ENCODE assay signal across 12 mouse cellular contexts in the genomic region with DNA sequence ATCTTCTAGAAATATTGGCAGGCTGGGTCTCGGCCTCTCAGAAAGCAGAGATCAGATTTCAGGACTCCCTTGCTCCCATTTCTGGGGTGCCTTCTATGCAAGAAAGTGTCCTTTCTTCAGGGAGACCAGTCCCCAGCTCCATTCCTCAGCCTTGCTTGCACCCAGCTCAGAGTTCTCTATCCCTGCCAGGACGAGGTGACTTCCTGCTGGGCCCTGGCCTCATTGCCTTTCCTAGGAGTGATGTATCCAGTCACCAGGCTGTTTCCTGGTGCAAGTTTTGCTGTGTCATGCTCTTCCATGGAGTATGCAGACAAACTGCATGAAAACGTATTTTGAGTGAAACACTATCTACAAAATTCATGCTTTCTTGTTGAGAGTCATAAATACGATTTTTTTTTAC.
DNase-seq lines count a peak whose midpoint lies in the region.
"Had no signal": no experiment of that assay in that cellular context is flagged by ENCODE, and none has a peak within 500 bp of the region (broad histone marks: within the 10 kb centered on the region; RNA-seq: fewer than 3 reads in every experiment).

No protein-coding gene starts in this region.

- peak; percentile 3 for DNase-seq in embryo, embryonic 10.5 days (ENCODE audit: low spot score)
- DNase-seq in embryo, embryonic 9.5 days (ENCODE audit: extremely low spot score), result no peak
- DNase-seq in cerebellum, adult 18-20 months, result peak; percentile 50 to 65
- DNase-seq in cerebellum, adult 9-11 months, result peak; percentile 71
- peak; percentile 53 to 54 for DNase-seq in cerebellum, postnatal 36 days
- DNase-seq in kidney, postnatal 14 days, result no peak
- DNase-seq in thymus, postnatal 25 days, result no peak
- no peak for DNase-seq in T-cell, adult 2 months (ENCODE audit: low spot score)
- DNase-seq: adrenal gland, postnatal 14 days; embryo, embryonic 11 days; gastrocnemius, postnatal 36 days; heart, postnatal 4 days had no signal

Comparison
In these comparisons a context has a peak if more than half of its experiments do, and no peak if none do; other contexts are left out.
1. DNase-seq: peak in embryo, embryonic 10.5 days (single experiment), cerebellum, adult 18-20 months (2 of 2), cerebellum, adult 9-11 months (single experiment) and cerebellum, postnatal 36 days (2 of 2); none in embryo, embryonic 9.5 days (single experiment), kidney, postnatal 14 days (single experiment), thymus, postnatal 25 days (single experiment) and T-cell, adult 2 months (single experiment).